Mouse (Mus musculus) lung, adult 18-20 months (tissue): ENCODE measurements around the gene Prkch.

ENCODE experiments used
- DNase-seq, 2 experiments: peaks; one replicate each; pipeline ENCODE4 v3.0.0; 2022; ENCODE audit warnings: mixed read lengths in 2 of 2

Prkch gene

GRCm38 (mm10) chr12:73613183-73613582 lies 28.6 kb downstream of the Prkch start:
- peak; percentile 37 to 56 for DNase-seq

DNA sequence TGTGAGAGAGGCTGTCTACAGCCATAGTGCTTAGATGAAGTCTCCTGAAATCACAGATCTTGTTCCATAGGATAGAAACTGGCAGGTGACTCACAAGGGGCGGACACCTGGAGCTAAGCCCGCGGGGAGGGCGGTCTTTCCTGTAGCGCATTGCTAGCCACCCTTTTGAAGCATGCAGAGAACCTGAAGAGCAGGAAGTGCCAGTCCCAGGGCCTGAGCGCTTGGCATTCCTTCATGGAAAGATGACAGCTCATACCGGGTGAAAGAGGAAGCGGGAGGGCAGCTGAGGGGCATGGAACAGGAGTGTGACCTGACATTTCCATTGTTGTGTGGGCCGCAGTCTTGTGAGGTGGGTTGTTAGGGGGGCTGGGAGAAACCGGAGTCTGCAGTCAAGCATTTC lies 33.1 kb downstream of the Prkch start:
- DNase-seq = peak; percentile 86 to 92

DNA sequence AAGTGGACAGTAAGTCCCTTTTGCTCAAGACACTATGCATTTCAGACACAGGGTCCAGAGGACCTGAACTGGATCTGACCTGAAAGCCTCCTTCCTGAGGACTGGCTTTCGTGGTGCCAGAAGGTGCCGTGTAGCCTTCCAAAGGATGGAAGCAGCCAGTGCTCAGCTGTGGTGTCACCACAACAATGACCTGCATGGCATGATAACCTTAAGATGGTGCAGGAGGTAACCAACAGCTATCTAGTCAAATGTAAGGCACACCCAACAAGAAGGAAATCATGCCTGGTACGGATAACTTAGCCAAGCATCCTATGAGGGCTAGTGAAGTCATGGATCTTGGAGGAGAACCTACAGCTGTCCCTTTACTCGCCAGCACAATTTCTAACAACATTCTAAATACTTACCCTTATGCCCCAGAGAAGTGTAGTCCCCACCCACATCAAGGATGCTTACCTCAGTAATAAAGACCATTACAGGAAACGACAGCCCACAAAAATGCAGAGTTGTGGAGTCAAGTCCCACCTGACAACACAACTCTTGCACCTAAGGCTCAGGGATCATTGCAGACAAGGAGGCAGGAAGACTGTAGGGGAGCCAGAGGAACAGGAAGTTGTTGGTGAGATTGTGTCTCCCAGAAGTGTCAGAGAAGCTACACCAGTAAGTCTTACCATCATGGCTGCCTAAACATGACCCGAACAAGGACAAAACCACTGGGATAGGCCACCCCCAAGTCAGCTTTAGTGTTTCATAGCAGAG lies 40.9 kb downstream of the Prkch start:
- DNase-seq = no peak

DNA sequence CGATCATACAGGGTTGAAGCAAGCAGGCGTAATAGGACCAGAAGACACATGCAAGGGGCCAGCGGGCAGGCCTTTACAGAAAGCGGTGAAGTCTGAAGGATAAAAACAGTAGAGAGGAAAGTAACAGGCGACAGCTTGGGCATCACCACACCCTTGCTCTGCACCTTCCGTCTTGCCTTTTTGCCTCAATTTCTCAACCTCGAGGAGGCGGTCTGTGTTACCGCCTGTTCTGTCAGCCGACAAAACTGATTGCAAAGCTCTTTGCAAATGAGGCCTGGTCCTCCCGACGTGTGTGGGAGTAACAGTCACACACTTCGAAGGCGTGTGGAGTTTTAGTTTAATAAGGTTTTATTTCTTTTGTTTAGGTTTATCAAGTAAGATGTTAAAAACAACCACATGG lies 43.3 kb downstream of the Prkch start:
- no peak for DNase-seq

DNA sequence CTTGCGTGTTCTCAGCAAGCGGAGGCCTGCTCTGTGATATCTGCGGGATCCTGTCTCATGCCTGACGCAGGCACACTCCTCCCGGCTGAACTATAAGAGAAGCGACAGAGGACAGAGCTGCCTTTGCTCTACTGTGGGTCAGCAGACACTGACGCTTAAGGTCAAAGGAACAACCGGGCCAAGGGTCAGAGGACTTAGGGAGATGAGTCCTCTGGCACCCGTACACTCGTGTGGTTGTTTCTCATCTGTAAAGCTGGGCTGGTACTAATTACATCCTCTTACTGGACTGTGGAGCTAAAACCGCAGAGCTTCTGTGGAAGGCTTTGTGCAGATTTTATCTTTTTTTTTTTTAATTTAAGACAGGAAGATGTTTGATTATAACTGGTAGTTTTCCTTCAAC lies 46.0 kb downstream of the Prkch start:
- DNase-seq = peak in 1 of 2 experiments; percentile 19

GRCm38 (mm10) chr12:73631148-73631547 lies 46.6 kb downstream of the Prkch start:
- DNase-seq = no peak

DNA sequence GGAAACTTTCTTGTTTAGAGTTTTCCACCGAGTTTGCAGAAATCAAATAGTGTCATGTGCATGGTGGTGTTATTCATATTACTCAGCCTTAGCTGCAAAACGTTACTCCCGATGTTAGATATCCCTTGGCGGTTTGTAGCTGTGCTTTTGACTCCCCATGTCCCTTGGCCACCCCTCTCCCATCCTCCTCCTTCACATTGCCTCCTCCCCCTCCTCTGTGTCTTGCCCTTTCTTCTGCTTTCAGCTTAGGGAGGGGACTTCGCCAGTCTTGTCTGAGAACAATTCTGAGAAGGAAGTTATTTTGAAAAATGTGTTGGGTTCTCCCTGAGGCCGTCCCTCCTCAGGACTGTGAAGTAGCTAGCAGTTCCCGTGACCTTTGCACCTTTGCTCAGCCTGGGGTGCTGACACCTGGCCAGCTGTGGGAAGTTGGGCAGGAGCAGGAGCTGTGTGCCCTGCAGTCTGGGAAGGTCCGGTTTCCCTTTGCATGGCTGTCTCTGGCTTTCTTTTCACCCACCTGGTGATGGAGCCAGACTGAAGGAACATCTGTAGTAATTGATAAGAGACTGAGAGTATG lies 48.2 kb downstream of the Prkch start:
- peak; percentile 24 to 38 for DNase-seq

GRCm38 (mm10) chr12:73633707-73634106 lies 49.1 kb downstream of the Prkch start:
- no peak for DNase-seq

GRCm38 (mm10) chr12:73639571-73639970 lies 55.0 kb downstream of the Prkch start:
- no peak for DNase-seq

- no peak for DNase-seq
These were observed 56.6 kb downstream of the Prkch start for GRCm38 (mm10) chr12:73641183-73641582.

- no peak for DNase-seq
These were observed 60.6 kb downstream of the Prkch start for GRCm38 (mm10) chr12:73645216-73645615.

GRCm38 (mm10) chr12:73647686-73648085 lies 63.1 kb downstream of the Prkch start:
- no peak for DNase-seq

DNA sequence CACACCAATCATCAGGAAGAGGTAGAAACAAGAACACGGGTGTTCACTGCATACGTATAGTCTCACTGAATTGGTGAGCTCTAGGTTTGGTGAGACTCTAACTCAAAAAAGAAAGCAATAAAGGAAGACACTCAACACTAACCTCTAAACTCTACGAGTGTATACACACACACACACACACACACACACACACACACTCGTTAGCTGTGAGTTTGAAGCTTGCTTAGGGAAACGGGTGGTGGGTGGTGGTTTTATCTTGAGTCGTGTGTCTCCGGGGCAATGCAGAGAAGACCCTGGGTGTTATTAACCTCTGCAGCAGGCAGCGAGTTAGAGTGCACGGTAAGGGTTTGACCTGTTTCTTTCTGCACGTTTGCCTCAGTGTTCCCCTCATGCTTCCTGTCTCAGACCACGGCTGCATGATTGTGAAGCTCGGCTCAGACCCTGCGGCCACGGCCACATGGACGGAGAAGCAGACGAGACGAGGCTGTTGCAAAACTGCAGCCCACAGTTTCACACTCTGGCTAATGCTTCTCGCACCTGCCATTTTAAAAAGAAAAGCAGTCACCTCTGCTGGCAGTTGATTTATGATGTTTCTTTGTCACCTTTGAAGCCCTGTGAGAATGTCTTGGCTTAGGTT lies 72.1 kb downstream of the Prkch start:
- peak; percentile 26 to 37 for DNase-seq

- DNase-seq = no peak
These were observed 78.8 kb downstream of the Prkch start for GRCm38 (mm10) chr12:73663421-73663820.

- no peak for DNase-seq
These were observed 82.1 kb downstream of the Prkch start for GRCm38 (mm10) chr12:73666701-73667100.

DNA sequence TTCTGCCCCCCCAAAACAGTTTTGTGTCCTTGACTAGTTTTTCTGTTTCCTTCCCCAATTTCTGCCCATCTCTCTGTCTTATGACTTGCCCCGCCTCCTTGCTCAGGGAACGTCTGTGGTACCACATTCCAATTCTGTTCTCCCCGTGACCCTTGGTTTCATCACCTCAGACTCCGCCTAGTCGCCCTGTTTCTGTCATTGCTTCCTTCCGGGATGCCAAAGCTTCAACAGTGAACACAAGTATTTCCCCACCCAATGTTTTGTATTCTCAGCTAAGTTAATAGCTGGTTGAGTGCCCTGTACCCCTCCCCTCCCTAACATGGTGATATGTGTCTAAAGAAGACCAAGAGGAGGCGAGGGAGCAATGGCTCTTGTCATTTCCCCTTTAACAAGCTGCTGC lies 83.0 kb downstream of the Prkch start:
- peak; percentile 67 to 74 for DNase-seq

DNA sequence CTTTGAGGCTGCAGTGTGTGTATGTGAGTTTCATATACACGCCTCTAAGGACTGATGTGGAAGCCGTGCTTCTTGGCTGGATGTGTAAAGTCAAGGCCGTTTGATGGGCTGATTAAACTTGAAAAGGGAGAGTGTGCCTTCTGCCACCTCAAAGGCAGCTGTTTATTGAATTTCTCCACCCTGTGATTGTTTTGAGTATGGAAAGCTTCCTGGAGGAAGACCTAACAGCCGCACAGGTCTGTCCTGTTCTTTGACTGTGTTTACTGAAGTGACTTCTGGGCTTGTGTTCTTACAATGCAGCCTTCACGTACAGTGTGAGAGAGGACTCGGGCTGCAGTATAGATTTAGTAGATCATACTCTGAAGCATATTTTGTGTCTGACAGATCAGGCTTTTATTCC lies 86.1 kb downstream of the Prkch start:
- DNase-seq = no peak

- peak; percentile 33 to 57 for DNase-seq
These were observed 86.9 kb downstream of the Prkch start for GRCm38 (mm10) chr12:73671540-73671939.

DNA sequence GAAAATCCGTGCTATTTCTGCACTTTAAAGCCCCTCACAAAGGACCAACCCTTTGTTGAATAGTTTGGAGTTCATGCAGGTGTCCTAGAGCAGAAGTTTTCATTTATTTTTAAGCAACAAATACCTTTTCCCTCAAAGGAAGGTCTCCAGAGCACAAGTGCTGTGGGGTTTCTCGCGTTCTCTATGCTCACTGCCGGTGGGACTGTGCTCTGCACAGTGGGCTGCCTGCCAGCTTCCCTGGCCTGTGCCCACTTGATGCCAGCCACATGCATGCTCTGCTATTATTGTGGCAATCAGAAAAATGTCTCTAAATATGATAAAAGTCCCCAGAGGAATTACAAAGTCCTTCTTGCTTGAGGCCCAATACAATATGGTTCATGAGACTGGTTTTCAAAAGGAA lies 87.4 kb downstream of the Prkch start:
- no peak for DNase-seq

GRCm38 (mm10) chr12:73673783-73674182 lies 89.2 kb downstream of the Prkch start:
- DNase-seq = no peak

DNA sequence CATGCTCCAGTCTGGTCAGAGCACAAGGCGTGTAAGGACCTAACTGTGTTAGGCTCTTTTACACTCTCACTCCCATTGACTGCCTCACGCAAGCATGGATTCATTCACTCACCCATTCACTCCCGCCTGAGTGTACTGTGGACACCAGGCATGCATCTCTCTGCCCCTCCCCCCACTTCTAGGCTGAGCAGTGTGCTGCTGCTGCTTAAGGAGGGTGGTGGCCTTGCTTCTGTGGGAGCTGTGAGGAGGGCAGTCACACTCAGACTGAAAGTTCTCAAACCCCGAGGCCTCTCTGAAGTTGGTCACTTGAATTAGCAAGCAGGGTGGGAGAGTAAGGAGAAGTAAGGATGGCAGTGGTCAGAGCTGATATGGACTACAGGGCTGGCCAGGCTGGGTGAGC lies 90.6 kb downstream of the Prkch start:
- no peak for DNase-seq

DNA sequence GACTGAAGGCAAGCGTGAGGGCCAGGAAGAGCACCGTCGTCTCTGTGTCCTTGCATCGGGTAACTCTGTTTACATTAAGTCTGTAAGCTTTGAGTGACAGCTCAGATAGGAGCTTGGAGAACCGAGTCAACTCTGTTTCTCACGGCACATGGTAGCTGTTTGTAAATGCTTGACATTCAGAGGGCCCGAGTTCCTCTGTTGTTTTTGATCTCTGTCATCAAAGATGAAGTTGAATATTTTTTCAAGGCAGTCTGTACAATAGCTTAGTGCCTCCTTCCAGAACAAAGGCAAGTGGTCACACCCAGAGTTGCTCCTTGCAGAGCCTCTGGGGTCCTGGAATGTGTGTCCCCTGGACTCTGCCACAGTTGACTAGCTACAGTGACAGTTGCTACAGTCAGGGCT lies 94.8 kb downstream of the Prkch start:
- no peak for DNase-seq

GRCm38 (mm10) chr12:73682921-73683346 lies 98.3 kb downstream of the Prkch start:
- peak in 1 of 2 experiments; percentile 26 for DNase-seq

GRCm38 (mm10) chr12:73685875-73686274 lies 101.3 kb downstream of the Prkch start:
- no peak for DNase-seq
